Mouse (Mus musculus) ovary, postnatal 10 days (tissue): ENCODE results near the gene 4931422A03Rik.
"Not testable (repeated sequence)": the region's sequence is repeated elsewhere in the genome, so short reads cannot be mapped to it uniquely, and the experiment has no call there.

Experiments
- DNase-seq: peaks from one replicate; pipeline ENCODE4 v3.0.0; 2022; ENCODE audit warnings: low spot score

The 4931422A03Rik gene

DNA sequence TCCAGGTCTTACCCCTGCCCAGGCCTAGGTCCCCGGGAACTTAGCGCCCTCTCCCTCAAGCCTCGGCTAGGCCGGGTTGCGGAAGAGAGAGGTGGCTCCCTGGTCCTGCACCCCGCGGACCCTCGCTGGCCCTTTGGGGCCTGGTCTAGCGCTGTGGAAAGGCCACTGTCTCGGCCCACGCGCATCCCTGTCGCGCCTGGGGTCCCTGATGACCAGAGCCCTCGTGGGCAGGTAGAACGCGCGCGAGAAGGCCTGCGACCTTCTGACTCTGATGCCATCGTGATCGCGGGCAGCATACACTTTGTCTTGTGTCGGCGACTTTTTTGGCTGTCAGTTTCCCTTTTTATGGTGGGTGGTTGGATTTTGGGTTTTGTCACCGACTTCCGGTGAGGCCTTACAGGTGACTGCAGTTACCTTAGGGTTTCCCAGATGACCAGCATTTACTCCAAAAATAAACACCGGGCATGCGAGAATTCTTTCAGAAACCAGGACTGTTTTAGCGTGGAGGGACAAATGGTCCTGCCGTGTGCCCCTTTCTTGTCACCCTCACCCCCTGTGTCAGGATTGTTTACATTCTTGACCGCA lies at the start of gene 4931422A03Rik:
Gene 4931422A03Rik (minus strand): TSS at position 223 of the 585 bp plus-strand sequence.
- no peak for DNase-seq

DNA sequence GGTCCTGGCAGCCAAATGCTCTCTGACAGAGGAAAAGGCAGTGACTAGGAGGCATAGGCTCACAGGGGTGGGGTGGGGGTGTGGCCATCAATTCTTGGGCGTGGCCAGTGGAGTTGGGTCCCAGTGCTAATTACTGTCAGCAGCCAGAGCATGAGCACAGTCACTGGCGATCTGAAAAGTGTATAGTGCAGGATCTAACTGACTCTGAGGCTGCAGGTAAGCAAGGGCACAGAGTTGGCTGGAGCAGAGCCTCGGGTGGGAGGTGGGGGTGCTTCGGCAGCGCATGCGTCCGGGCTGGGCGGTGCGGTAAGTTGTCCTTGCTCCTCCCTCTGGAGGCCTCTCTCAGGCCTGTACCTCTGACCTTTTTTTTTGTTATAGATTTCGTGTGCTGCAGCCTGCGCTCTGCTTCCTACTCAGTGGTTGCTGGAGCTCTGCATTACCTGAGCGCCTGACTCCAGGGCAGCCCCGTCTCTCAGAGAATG lies 41.6 kb upstream of the 4931422A03Rik start, which contains the start of gene Cd59b:
Gene Cd59b (plus strand): TSS at position 146 of the 482 bp plus-strand sequence.
- peak; percentile 9 for DNase-seq

DNA sequence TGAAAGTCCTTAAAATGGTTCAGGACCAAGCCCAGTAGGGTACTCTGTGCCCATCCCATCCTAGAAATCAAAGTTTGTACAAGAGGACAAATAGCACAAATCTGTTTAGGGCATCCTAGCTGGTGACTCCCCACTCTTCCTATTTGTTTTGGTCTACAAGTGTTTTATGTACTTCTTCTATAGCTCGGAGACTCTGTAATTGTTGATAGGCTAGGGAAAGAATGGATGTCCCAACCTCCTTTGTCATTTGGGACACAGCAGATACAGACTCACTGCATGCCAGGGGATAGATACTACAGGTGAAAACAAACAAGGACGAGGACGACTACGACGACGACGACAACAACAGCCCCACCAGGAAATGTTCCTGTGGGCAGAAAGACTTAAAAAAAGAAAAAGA lies 40.3 kb upstream of the 4931422A03Rik start, which contains the start of gene Gm10799:
Gene Gm10799 (minus strand): TSS at position 101 of the 400 bp plus-strand sequence.
- DNase-seq, result not testable (repeated sequence)

DNA sequence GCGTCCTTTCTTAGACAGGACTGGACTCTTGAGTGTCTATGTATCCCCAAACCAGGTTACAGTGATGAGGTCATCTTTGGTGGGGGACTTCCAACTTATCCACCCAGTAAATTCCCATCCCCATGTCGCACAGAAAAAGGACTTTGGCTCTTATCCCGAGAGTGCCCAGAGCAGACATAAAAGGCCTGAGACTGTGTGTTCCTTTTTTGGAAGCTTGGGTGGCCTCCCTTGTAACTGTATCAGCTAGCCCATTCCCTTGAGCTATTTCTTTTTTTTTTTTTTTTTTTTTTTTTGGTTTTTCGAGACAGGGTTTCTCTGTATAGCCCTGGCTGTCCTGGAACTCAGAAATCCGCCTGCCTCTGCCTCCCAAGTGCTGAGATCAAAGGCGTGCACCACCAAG lies 37.4 kb upstream of the 4931422A03Rik start, which contains the start of gene Gm10912:
Gene Gm10912 (plus strand): TSS at position 301 of the 400 bp plus-strand sequence.
- not testable (repeated sequence) for DNase-seq

DNA sequence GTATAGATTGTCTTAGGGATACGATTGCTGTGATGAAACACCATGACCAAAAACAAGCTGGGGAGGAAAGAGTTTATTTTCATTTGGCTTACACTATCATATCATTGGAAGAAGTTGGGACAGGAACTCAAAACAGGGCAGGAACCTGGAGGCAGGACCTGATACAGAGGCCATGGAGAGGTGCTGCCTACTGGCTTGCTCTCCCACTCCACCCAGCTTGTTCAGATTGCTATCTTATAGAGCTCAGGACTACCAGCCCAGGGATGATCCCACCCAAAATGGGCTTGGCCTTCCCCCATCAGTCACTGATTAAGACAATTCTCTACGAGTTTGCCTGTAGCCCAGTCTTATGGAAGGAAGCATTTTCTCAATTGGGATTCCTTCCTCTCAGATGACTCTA lies 36.0 kb upstream of the 4931422A03Rik start:
- no peak for DNase-seq

DNA sequence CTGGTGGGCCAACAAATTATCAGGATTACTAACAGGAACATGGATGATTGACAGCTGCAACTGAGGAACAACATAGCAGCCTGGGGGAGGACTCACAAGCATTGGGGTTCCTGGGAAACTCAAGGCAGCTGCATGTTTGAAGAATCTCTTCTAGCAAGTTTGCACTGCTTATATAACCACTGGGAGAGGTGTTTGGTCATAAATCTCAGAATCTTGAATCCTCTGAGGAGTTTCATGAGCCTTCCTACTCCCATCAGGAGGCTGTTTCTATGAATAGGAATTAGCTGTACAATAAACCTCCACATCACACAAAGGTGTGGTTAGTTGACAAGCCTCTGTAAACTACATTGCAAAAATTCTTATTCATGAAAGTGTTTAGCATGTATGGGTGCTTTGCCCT lies 34.5 kb upstream of the 4931422A03Rik start:
- no peak for DNase-seq

DNA sequence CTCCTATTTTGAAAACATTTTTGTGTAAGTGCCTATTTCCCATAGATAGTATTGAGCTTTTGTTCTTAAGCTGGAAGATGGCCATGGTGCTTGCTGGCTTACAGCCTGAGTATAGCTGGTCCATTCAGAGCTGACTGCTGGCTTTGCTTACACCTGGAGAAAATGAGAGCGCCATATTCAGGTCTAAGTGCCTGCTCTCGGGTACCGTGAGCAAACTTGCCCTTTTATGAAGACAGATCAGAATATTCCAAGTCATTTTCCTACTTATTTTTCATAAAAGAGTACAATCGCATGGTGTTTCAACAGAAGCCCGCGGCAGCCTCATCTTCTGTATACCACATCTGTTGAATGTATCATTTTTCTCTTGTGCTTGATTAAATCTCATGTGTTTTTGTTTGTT lies 32.8 kb upstream of the 4931422A03Rik start:
- no peak for DNase-seq

DNA sequence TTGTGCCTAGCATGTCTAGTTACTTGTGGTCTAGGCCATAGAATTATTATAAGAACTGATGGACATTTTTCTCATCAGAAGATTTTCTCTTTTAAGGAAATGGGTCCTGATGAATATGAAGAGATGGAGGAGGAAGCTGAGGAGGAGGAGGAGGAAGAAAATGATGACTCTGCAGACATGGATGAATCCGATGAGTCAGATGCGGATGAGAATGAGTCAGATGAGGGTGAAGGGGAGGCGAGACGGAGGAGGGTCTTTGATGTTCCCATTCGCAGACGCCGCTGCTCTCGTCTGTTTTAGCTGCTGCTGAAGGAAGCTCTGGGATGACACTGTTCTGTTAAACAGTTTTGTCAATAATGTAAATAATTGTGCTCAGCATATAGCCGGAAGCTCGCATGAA lies 31.6 kb upstream of the 4931422A03Rik start:
- no peak for DNase-seq

DNA sequence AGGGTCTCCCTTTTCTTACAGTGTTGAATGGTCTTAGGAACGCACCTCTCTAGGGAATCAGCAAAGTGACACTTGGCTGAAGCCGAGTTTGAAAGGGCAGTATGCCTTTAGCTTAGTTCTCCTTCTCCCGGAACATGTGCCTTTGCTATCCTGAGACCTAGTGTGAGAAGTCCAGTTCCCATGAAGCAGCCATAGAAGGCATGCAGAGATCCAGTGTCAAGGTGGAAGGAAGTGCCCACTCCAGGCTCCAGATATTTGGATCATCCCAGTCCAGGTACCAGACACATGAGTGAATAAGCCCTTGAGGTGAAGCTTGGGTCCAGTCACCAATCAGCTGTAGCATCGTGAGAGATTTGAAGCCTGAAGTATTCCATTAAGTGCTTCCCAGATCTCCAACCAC lies 30.8 kb upstream of the 4931422A03Rik start:
- no peak for DNase-seq

DNA sequence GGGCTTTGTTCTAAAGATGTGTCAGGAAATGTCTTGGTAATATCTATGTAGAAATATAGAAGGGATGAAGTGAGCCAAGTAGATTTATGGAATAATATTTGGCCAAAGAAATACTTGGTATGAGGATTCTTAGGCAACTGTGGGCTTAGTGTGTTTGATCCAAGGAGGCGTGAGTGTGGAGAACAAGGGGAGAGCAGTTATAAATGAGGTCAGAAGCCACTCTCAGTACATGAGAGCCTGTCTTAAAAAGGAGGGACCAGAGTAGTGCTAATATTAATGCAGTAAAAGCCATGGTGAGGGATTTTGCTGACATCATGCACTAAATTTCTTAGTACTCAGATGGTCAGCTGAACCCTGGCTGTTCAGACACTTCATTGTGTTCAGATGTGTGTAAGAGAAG lies 30.2 kb upstream of the 4931422A03Rik start:
- no peak for DNase-seq

DNA sequence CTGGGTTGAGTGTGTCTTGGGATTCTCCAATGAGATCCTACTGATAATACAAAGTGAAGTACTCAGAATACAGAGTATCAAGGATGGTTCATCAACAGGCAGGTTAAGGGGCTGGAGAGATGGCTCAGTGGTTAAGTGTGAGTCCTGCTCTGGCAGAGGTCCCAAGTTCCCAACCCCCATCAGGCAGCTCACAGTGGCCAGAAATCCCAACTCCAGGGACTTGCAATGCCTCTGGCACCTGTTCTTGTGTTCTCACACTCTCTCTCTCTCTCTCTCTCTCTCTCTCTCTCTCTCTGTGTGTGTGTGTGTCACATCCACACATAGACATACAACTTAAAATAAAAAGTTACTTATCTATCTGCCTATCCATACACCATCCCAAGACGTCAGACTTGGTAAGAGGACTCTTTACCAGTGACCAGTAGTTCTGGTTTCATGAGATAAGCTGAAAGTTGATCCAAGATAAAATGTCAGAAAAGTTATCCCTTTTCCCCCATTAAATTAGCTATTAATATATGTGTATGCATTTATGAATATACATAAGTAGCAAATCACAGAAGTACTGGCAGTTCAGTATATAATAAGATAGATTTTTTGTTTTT lies 16.4 kb upstream of the 4931422A03Rik start:
- no peak for DNase-seq

DNA sequence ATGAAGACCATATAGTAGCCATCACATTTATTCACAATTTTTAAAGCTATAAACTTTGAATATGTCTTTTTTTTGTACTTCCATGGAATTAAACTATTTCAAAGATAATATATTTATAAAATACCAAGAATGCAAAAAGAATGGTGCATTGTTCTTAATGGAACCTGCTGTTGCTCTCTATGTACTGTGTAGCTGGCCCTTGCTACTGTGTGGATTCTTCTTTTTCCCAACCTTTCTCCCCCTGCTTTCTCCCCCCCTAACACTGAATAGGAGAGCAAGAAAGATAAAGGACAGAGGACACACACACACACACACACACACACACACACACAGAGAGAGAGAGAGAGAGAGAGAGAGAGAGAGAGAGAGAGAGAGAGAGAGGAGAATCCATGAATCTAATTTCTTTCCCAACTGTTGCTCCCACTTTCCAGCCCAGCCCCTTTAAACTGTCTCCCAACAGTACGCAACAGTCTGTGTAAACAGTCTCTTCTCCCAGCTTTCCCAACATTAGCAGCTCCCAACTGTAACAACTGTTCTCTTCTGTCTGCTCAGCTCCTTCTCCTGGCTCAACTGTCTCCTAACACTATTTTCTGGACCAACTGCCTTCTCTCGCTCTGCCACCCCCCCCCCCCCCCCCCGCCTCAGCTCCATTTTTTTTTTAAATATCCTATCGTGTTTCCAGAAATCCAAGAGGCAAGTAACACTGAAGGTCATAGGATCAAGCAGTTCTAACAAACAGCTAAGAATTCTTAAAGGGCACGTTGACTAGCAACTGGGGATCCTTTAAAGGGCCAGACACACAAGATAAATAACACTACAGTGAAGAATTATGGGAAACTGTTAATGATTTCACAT lies 15.7 kb upstream of the 4931422A03Rik start:
- DNase-seq, result no peak

DNA sequence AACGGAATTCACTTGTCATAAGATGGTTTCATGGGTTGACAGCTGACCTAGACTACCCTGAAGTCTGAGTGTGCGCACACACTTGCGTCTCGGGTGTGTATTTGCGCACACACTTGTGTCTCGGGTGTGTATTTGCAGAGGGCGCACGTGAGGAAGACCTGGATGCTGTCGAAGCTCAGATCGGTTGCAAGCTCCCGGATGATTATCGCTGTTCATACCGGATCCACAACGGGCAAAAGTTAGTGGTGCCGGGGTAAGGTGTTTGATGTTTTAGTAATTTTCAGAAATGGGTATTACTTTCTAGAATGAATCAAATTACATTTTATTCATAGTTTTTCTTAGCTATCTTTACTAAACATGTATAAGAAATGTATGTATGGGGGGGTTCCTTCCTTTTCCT lies 14.6 kb upstream of the 4931422A03Rik start:
- no peak for DNase-seq

DNA sequence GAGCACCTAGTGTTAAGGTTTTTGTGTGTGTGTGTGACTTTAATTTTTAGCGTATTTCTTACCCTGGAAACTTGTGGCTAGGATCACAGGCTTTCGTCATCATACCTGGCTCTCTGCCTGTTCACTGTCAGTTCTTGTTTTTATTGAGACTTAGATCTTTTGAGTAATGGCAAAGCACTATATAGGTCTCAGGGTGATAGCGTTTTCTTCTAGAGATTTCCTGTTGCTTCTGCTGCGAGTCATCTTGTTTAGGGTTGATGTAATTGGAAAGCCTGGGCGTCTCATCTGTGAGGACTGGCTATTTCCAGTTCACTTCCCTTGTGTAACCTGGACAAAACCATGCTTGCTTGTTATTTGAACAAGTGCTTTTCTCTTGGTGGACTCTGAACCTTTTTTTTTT lies 13.5 kb upstream of the 4931422A03Rik start:
- no peak for DNase-seq

DNA sequence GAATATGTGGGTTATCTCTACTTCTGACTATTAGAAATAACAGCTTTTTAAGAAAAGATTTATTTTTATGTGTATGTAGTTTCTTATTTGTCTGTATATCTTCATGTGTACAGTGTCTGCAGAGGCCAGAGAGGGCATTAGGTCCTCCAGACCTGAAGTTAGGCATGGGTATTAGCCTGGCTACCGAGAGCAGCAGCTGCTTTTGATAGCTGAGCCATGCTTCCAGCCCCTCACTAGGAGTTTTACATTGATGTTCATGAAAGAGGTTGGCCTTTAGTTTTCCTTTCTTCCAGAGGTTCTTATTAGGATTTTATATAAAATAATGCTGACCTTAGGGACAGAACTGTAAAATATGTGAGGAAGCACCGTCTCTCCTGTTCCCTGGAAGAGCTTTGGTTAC lies 10.1 kb upstream of the 4931422A03Rik start:
- no peak for DNase-seq

DNA sequence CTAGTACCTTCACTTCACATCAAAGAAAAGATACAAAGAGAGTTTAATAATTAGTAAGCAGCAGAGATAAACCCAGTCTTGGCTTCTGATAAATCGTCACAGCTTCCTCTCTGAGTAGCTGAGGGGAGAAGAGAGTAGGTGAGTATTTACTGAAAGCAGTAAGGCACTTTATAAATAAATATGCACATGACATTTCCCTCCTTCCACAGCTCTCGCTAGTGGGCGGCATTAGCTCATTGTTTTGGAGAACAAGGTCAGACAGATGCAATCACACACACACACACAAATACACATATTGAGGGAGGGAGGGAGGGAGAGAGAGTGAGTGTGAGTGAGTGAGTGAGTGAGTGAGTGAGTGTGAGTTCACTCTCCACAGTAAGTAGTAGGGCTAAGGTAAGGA lies 8.2 kb upstream of the 4931422A03Rik start:
- DNase-seq, result no peak

DNA sequence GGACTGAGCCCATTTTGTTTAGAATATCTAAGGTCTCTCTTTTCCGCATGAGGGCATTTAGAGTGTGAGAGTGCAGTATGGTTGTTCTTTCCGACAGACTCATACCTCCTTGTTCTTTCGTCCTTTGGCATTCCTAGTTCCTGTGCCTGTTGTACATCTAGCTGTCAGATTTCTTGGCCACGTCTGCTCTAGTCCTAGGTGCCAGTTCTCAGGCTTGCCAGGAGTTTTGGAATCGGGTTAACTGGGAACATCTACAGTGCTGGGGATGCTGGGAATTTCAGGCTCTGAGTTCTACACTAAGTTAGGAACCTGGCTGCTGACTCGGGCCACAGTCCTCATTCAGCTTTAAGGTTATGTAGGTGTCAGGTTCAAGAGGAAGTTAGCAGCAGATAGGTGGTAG lies 7.4 kb upstream of the 4931422A03Rik start:
- DNase-seq, result no peak

DNA sequence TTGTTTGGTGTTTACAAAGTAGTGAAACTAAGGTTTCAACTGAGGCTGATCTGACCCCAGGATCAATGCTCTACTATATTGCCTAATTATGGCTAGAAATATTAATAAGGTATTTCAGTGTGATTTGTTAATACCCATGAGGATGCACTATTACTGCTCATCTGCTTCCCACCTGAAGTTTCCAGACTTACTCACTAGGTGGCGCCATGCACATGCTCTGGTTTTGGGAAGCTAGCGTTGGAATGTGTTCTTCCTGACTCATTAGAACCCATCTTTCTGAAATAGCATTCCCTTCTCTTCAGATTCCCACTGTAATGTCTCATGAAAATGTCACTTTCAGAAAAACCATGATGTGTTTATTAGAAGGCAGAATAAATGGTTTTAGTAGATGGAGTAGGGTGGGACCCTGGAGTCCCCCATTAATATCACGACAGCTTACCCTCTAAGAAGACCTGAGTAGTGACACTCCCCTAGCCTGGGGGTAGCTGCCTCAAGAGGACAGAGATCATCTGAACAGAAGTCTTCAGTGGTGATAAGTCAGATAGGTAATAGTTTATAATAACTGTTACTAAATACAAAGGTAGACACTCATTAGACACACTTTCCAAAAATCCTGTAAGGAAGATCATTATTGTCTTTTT lies 6.8 kb upstream of the 4931422A03Rik start:
- peak; percentile 6 for DNase-seq

DNA sequence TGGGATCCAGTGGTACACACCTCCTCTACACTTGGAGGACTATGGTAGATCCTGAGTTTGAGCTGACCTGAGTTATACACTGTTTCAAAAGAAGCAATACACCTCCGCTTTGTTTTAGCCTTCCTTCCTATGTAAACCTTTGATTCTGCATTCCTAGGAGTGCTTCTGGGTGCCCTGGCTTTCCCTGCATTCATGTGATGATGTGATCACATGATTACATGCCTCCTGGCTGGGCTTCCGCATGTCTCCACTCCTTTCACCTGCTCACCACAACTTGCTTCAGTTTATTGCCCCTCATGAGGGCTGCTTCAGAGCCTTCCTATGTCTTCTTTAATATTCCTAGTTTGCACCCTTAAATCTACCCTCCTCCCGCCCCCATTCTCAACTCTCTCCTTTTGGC lies 3.9 kb upstream of the 4931422A03Rik start:
- DNase-seq, result no peak

DNA sequence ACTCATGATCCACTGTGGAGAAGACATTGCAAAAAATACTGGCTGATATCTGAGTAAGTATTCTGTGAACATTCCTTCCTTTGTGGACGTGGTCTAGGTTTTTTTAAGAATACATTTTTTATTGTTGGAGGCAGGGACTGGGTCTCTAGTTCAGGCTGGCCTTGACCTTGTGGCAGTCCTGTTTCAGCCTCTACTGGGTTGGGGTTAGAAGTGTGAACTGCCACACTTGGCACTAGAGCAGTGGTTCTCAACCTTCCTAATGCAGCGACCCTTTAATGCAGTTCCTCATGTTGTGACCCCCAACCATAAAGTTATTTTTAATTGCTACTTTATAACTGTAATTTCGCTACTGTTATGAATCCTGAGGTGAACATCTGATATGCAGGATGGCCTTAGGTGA lies 2.2 kb upstream of the 4931422A03Rik start:
- no peak for DNase-seq

DNA sequence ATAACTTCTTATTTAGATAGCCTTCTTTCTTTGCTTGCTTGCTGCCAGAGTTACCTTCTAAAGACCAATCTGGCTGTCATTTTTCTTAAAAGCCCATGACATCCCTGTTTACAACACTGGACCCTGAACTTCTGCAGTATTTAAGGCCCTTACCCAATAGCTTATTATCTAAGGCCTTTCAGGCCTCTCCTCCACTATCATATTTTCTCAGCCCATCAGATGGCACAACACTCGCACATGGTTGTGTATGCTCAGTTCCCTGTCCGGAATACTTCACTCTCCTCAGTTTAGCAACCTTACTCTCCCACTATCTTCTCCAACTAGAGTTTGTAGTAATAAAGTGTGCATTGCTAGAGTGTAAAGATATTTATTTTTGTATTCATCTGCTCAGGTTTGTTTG lies 913 bp upstream of the 4931422A03Rik start:
- DNase-seq, result no peak

DNA sequence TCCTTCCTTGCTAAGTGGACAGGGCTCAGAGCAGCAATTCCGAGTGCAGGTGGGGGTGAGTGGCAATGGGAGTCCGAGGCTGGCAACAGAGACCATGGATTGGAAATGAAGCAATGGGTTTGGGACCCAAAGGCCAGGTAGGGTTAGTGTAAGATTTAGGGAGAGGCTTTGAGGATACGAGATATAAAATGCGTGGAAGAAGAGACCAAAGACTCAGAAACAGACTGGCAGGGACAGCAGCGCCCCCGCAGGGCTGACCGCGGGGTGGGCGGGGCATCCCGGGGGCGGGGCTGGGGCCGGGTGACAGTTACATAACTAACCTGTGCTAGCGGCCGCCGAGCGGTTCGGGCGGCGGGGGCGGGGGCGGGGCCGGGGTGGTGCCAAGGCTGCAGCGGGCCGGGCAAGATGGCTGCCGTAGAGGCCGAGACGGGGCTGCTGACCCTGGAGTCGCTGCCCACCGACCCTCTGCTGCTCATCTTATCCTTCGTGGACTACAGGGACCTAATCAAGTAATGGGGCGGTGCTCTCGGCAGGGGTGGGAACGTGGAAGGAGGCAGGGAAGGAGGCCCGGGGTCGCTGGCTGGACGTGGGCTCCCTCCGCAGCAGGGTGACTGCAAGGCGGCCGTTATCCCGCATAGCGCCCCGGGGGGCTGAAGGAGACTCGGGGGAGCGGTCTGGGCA lies 563 bp downstream of the 4931422A03Rik start, which contains the start of gene Fbxo3:
Gene Fbxo3 (plus strand): TSS at position 264 of the 681 bp plus-strand sequence.
- DNase-seq, result peak; percentile 67
